Mouse (Mus musculus): ENCODE data around the gene Rpl41.

Gene Rpl41

GRCm38 (mm10) chr10:128548947-128549681 lies at the start of gene Rpl41:
Gene Rpl41, minus strand, starts transcription at chr10:128549305.
- peak; percentile 95 to 97 for DNase-seq

DNA sequence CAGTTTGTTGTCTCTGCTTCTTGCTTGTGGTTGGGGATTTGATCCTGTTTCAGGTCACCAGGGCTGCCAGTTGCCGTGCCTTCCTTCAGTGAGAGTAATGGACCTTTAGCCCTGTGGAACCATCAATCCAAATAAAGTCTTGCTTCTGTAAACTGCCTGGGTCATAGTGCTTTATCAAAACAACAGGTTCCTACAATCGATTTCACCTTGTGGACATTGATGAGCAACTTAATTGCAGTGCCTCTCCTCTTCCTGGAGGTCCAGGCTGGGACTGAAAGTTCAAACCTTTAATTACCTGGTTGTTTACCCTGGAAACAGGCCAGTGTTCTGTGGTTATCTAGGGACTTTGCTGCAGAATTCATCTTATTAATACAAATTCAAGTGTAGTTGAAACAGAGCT lies 49.4 kb upstream of the Rpl41 start:
- DNase-seq, result no peak

GRCm38 (mm10) chr10:128592797-128593196 lies 43.7 kb upstream of the Rpl41 start:
- DNase-seq, result no peak

DNA sequence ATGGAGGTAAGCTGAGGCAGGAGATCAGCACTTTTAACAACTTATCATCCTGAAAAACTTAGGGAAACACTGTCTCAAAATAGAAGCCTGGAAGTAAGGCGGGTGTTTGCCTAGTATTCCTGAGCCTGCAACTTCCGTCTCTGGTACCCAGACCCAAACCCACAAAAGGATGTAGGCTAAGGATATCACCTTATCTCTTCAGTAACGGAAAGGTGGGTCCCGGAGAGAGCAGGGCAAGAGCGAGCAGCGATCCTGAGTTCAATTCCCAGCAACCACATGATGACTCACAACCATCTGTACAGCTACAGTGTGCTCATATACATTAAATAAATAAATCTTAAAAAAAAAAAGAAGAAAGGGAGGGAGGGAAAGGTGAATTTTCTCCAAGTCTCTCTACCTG lies 42.3 kb upstream of the Rpl41 start:
- no peak for DNase-seq

DNA sequence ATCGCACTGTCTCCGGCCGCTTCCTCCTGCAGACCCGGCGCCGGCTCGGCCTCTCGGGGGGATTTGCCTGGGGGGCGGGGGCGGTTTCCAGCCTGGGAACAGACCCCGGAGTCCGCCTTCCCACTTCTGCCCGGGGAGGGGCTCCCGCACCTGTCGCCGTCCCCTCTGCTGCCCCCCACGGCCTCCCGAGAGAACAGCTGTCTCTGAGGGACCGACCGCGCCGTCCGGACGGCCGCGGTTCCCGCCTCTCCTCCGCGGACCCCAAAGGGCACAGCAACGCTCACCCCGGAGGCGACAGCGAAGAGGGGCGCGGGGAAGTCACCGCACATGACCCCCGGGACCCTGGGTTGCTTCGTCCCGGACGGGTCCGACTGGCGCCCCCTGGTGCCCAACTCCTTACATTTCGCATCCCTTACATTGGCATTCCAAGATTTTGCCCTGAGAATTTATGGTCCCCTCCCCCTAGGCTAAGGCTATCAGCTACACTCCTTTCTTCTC lies 41.1 kb upstream of the Rpl41 start:
- DNase-seq, result peak; percentile 66 to 67

DNA sequence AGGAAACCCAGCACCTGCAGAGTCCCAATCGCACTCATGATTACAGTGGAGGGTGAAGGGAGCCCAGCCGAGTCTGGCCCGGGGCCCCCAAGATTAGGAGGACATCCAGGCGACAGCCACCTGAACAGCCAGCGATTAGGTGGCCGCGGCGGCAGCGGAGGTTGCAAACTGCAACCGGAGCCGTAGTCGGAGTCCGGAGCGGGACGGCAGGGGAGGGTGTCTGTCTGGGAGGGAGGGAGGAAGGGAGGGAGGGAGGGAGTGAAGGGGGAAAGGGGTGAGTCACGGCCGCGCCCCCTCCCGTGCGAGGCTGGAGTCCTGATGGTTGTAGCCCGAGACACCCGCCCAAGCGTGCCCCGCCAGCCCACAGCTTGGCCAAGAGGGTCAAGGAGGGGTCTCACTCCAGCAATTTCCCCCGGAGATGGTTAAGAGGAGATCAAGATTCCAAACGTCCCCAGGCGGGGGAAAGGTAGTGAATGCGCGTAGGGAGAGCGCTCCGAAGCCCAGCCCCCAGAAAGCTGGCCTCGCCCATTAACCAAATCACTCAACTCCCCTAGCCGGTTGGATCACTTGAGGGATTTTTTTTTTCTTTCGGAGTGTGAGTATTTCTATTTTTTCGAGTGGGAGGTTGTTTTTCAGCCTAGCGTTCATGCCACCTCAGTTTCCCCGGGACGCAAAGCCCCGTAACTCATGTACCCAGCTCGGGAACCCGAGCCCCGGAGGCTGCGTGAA lies 40.5 kb upstream of the Rpl41 start, which contains the start of gene Erbb3:
TSS of gene Erbb3 (minus strand) at position 189 of the 729 bp plus-strand sequence.
- DNase-seq, result peak; percentile 80 to 81

- peak; percentile 46 to 59 for DNase-seq
Measured at GRCm38 (mm10) chr10:128588775-128589463, 39.8 kb upstream of the Rpl41 start.

- DNase-seq, result peak in 1 of 2 experiments; percentile 29
Measured at GRCm38 (mm10) chr10:128588136-128588535, 39.0 kb upstream of the Rpl41 start.

DNA sequence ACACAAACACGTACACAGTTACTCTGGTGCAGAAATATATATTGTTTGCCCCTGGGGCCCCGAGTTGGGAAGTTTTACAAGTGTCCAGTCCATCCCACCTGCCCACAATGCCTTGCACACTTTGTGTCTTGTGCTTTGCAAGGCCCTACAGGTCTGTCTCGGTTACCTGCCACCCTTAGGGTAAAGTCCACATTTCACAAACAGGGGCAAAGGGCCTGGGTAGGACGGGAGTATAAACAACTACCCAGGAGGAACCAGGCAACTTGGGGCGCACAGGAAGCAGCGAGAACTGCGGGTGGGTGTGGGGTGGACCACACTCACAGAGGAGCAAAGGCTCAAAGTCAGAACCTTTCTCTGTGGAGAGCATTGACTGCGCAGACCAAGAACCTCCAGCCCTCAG lies 38.6 kb upstream of the Rpl41 start:
- no peak for DNase-seq

DNA sequence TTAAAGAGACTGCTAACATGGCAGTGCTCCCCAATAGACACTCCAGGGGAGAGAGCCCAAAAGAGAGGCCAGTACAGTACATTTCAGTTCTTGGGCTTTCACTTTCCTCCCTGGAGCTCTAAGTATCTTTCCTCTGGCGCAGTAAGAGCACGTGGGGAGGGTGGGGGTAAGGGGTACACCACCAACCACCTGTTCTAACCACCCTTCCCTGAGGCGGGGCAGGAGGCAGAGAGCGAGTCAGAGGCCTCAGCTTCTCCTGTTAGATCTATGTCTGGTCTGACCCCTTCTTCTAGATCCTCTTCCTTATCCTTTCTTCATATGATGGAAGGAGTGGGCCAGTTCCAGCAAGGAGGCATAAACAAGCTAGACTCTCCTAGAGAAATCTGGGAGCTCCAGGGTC lies 38.0 kb upstream of the Rpl41 start:
- no peak for DNase-seq

DNA sequence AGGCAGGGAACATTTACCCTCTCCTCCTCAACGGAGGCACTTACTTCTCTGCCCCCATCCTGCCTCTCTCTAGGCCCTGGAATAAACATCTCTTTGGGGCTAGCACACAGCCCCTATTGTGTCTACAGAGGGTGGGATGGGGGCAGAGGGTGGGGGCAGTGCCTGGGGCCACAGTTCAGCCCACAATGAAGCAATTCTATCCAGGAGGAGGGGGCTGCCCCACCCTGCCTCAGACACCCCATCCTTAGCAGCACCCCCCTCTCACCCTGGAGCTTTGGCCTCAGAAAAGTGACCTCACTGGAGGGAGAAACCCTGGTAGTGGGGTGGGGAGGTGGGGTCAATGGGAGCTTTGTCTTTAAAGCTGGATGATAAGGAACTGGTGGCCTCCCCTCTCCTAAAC lies 37.4 kb upstream of the Rpl41 start:
- no peak for DNase-seq

DNA sequence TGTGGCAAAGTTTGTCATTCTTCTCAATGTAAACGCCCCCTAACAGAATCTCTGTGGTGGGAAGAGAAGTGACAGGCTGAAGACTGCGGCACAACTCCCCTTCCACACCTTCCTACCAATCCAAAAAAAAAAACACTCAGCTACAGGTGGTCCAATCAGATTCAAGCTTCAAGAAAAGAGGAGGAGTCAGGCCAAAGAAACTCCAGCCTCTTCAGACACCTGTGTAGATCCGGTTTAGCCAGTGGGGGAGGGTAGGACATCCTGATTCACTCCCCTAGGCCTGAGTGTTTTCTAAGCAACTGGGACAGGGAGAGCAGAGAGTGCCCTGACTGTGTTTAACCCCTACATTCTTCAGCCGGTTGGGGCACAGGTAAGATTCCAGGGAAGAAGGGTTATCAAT lies 35.3 kb upstream of the Rpl41 start:
- peak; percentile 86 to 93 for DNase-seq

DNA sequence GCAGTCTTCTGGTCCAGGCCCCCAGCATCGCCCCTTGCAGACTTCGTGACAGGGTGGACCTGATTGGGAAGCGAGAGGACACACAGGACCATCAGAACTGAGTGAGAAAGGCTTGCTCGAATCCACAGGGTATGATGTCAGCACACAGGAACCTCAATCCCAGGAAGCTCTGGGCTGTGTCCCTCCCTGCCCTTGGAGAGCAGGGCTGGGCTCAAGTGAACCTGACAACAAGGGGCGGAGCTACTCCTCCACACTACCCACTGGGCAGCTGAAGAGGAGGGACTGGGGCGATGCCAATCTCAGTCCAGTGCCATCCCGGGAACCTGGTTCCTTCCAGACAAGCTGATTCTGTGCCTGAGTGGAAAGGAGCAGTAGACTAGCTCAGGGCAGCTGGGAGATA lies 34.5 kb upstream of the Rpl41 start:
- peak; percentile 91 to 94 for DNase-seq

DNA sequence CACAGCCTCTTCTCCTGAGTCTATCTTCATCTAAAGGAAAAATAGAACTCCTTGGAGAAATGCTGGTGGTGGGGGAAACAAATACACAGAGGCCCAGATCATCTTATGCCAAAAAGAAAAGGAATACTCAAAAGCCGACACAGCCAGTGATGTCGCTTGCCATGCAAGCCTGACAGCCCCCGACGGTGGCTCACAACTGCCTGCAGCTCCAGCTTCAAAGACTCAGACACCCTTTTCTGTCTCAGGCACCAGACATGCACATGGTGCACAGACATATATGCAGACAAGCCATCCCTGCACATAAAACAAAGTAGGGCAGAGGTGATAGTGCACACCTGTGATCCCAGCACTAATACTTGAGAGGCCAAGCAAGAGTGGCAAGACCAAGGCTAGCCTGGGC lies 30.6 kb upstream of the Rpl41 start:
- DNase-seq, result no peak

- no peak for DNase-seq
Measured at GRCm38 (mm10) chr10:128579298-128579697, 30.2 kb upstream of the Rpl41 start.

DNA sequence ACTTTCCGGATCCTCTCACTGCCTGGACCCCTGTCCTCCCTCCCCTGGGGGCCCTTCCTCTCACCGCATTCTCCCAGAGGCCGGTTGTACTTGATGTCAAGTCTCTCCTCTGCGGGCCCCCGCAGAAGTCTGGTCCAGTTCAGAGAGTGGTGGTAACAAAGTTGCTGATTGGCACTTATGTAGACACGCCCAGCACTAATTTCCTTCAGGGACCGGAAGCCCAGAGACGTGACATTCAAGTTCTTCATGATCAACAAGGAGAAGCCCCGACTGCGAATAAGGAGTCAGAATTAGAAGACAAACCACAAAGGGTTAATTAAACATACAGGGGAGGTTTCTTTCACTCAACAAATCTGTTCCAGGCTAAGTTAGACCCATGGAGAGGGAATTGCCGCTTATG lies 29.2 kb upstream of the Rpl41 start:
- DNase-seq, result no peak

- no peak for DNase-seq
Measured at GRCm38 (mm10) chr10:128575063-128575462, 26.0 kb upstream of the Rpl41 start.

- DNase-seq, result peak; percentile 99 to 100
Measured at GRCm38 (mm10) chr10:128565788-128566531, 16.9 kb upstream of the Rpl41 start, which contains the start of gene Pa2g4. Gene Pa2g4, minus strand, starts transcription at chr10:128565987.

DNA sequence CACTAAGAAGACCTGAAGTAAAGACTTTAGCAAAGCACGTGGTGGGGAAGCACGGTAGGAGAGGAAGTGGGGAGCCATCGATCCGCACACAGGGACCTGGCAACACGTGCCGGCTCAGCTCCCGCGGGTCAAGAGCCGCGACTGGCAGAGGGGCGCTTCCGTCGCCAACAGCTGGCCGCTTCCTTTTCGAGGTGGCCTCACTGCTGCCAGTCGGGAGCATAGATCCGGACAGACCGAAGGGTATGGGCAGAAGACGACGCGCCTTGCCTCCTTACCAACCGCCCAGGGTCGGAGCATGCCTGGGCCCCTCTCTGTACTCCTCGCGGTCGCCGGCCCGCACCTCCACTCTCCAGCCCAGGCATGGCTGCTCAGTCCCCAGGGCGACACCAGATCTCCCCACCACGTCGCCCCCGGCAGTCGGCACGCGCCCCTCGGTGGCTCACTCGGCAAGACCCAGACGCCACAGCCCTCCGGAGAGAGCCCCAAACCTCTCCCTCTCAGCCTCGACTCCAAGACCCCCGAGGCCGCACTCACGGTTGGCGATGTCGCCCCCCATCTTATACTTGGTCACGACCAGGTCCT lies 16.2 kb upstream of the Rpl41 start:
- peak in 1 of 2 experiments; percentile 46 for DNase-seq

- DNase-seq, result no peak
Measured at GRCm38 (mm10) chr10:128563544-128563943, 14.4 kb upstream of the Rpl41 start.

- no peak for DNase-seq
Measured at GRCm38 (mm10) chr10:128556963-128557362, 7.9 kb upstream of the Rpl41 start.

GRCm38 (mm10) chr10:128556286-128556685 lies 7.2 kb upstream of the Rpl41 start:
- DNase-seq, result no peak
